Comparison of ENCODE assay signal across 17 mouse cellular contexts in genomic region chr12:75537019-75537672, GRCm38 (mm10). TPM values are rescaled to one million over a fixed set of nuclear protein-coding genes. Genes with fewer than 3 reads are reported as not detected.
DNase-seq lines count a peak whose midpoint lies in the region; ATAC-seq lines count a peak whose summit lies in the region.
"Had no signal": no experiment of that assay in that cellular context is flagged by ENCODE, and none has a peak within 500 bp of the region (broad histone marks: within the 10 kb centered on the region; RNA-seq: fewer than 3 reads in every experiment).

No protein-coding gene starts in this region.

- H3K27ac ChIP-seq in heart, embryonic 13.5 days (replicated peaks), result peak overlapping the region; percentile 40
- 0 out of 2 replicates have a peak overlapping the region, but pooled peaks have one; percentile 7 for H3K27ac ChIP-seq in midbrain, embryonic 12.5 days (replicated peaks)
- H3K27ac ChIP-seq in midbrain, embryonic 16.5 days (ENCODE audit: low read length), result no peak overlapping the region
- H3K27ac ChIP-seq in liver, embryonic 12.5 days, result no peak overlapping the region
- H3K27ac ChIP-seq: embryonic facial prominence, embryonic 13.5 days; hindbrain, embryonic 15.5 days; left cerebral cortex, adult 2 months; liver, embryonic 14.5 days had no signal

- intact Hi-C loops in left cerebral cortex, postnatal 36 days (cut with DNase I), result no loop called here

- no peaks in the 10 kb centered on the region for H3K9me3 ChIP-seq in heart, embryonic 13.5 days
- H3K9me3 ChIP-seq in midbrain, embryonic 12.5 days, result no peaks in the 10 kb centered on the region
- no peaks in the 10 kb centered on the region for H3K9me3 ChIP-seq in midbrain, embryonic 16.5 days (replicated peaks; ENCODE audit: control insufficient read depth, low read length, poor library complexity, severe bottlenecking)
- H3K9me3 ChIP-seq in liver, embryonic 12.5 days (replicated peaks), result no peaks in the 10 kb centered on the region
- H3K9me3 ChIP-seq: embryonic facial prominence, embryonic 13.5 days; hindbrain, embryonic 15.5 days had no signal

- peaks cover 65% of the 10 kb centered on the region for H3K4me1 ChIP-seq in heart, embryonic 13.5 days
- H3K4me1 ChIP-seq in midbrain, embryonic 12.5 days, result peaks cover 19% of the 10 kb centered on the region
- peaks cover 16% of the 10 kb centered on the region for H3K4me1 ChIP-seq in midbrain, embryonic 16.5 days (ENCODE audit: control insufficient read depth, insufficient read depth, low read length)
- peaks cover 47% of the 10 kb centered on the region for H3K4me1 ChIP-seq in liver, embryonic 12.5 days

- ATAC-seq in heart, embryonic 13.5 days (ENCODE audit: extremely low read depth, insufficient number of reproducible peaks, low FRiP score, low TSS enrichment), result no peak
- no peak for ATAC-seq in midbrain, embryonic 12.5 days (ENCODE audit: low FRiP score, low read depth)
- no peak for ATAC-seq in midbrain, embryonic 16.5 days
- no peak for ATAC-seq in liver, embryonic 12.5 days

- no peak overlapping the region for H3K9ac ChIP-seq in heart, embryonic 13.5 days
- H3K9ac ChIP-seq in midbrain, embryonic 12.5 days (replicated peaks), result no peak overlapping the region
- no peak overlapping the region for H3K9ac ChIP-seq in midbrain, embryonic 16.5 days (ENCODE audit: low read depth, low read length)
- no peak overlapping the region for H3K9ac ChIP-seq in liver, embryonic 12.5 days
- H3K9ac ChIP-seq: embryonic facial prominence, embryonic 13.5 days; hindbrain, embryonic 15.5 days; liver, embryonic 14.5 days had no signal

- 45% methylated on average over 7 of the region's 7 CpGs for WGBS in heart, embryonic 13.5 days
- 12% methylated on average over 7 of the region's 7 CpGs for WGBS in midbrain, embryonic 12.5 days
- WGBS in midbrain, embryonic 16.5 days, result 13% methylated on average over 7 of the region's 7 CpGs
- 31% methylated on average over 7 of the region's 7 CpGs for WGBS in liver, embryonic 12.5 days (ENCODE audit: insufficient replicate concordance)

- H3K36me3 ChIP-seq in heart, embryonic 13.5 days, result no peaks in the 10 kb centered on the region
- H3K36me3 ChIP-seq in midbrain, embryonic 12.5 days, result no peaks in the 10 kb centered on the region
- no peaks in the 10 kb centered on the region for H3K36me3 ChIP-seq in midbrain, embryonic 16.5 days (ENCODE audit: control insufficient read depth, insufficient read depth, low read length)
- H3K36me3 ChIP-seq in liver, embryonic 12.5 days, result no peaks in the 10 kb centered on the region
- H3K36me3 ChIP-seq: embryonic facial prominence, embryonic 13.5 days; hindbrain, embryonic 15.5 days had no signal

- no peak overlapping the region for H3K4me2 ChIP-seq in heart, embryonic 13.5 days
- peak overlapping the region; percentile 7; the same call in 1 of the 2 replicates for H3K4me2 ChIP-seq in midbrain, embryonic 12.5 days (replicated peaks)
- no peak overlapping the region for H3K4me2 ChIP-seq in midbrain, embryonic 16.5 days (ENCODE audit: low read length)
- H3K4me2 ChIP-seq in liver, embryonic 12.5 days, result peak overlapping the region; percentile 10; the same call in 1 of the 2 replicates
- H3K4me2 ChIP-seq: embryonic facial prominence, embryonic 13.5 days; hindbrain, embryonic 15.5 days had no signal

- H3K27me3 ChIP-seq in heart, embryonic 13.5 days (replicated peaks), result no peaks in the 10 kb centered on the region
- H3K27me3 ChIP-seq in midbrain, embryonic 12.5 days, result no peaks in the 10 kb centered on the region
- no peaks in the 10 kb centered on the region for H3K27me3 ChIP-seq in midbrain, embryonic 16.5 days (ENCODE audit: control insufficient read depth, insufficient read depth, low read depth, low read length)
- no peaks in the 10 kb centered on the region for H3K27me3 ChIP-seq in liver, embryonic 12.5 days (replicated peaks)
- H3K27me3 ChIP-seq: embryonic facial prominence, embryonic 13.5 days; hindbrain, embryonic 15.5 days; megakaryocyte, embryonic 14.5 days had no signal

- no peak for DNase-seq in heart, adult 8-10 months (ENCODE audit: low spot score)
- no peak for DNase-seq in cerebellum, postnatal 10 days
- no peak for DNase-seq in left cerebral cortex, postnatal 36 days (ENCODE audit: low spot score in 2 of 2)
- DNase-seq: B cell, adult 2 months; cerebellum, postnatal 36 days; kidney, adult 9 months; thymus, postnatal 4 days had no signal

- H3K4me3 ChIP-seq in heart, embryonic 13.5 days, result no peak overlapping the region
- H3K4me3 ChIP-seq in midbrain, embryonic 12.5 days, result no peak overlapping the region
- H3K4me3 ChIP-seq in midbrain, embryonic 16.5 days (ENCODE audit: low read depth, low read length), result no peak overlapping the region
- no peak overlapping the region for H3K4me3 ChIP-seq in liver, embryonic 12.5 days
- H3K4me3 ChIP-seq: embryonic facial prominence, embryonic 13.5 days; hindbrain, embryonic 15.5 days; left cerebral cortex, adult 2 months; megakaryocyte, embryonic 14.5 days; myocyte had no signal

RNA-seq across cellular contexts. Expression of gene Ppp2r5e, which starts 58.9 kb away (rescaled TPM):
- 8.5 and 8.8 TPM in 2 replicates for polyA plus RNA-seq in heart, embryonic 13.5 days (2015; fragmentation: Nextera tagmentation; extraction: Ambion mirVana)
- total RNA-seq in heart, adult 8-10 months (2022), result 10 to 100 TPM; 28.5 to 32.0 (median 31.3) TPM
- 25.3 and 29.1 TPM in 2 replicates for polyA plus RNA-seq in midbrain, embryonic 12.5 days (2016; fragmentation: Nextera tagmentation; extraction: Ambion mirVana)
- polyA plus RNA-seq in midbrain, embryonic 16.5 days (2015; fragmentation: Nextera tagmentation; extraction: Ambion mirVana), result 18.1 and 18.9 TPM in 2 replicates
- polyA plus RNA-seq in liver, embryonic 12.5 days (2016; fragmentation: Nextera tagmentation; extraction: Ambion mirVana), result 7.9 and 8.0 TPM in 2 replicates
- 10 to 100 TPM; 74.6 to 80.9 TPM for total RNA-seq in left cerebral cortex, postnatal 36 days (2021)

Comparison
In these comparisons a context has a peak if more than half of its experiments do, and no peak if none do; other contexts are left out.
1. H3K27ac ChIP-seq: peak in heart, embryonic 13.5 days (single experiment) and midbrain, embryonic 12.5 days (single experiment); none in midbrain, embryonic 16.5 days (single experiment) and liver, embryonic 12.5 days (single experiment).
2. H3K4me2 ChIP-seq: peak in midbrain, embryonic 12.5 days (single experiment) and liver, embryonic 12.5 days (single experiment); none in heart, embryonic 13.5 days (single experiment) and midbrain, embryonic 16.5 days (single experiment).